Mouse (Mus musculus) midbrain, embryonic 10.5 days (tissue): Measurements from ENCODE around the gene H1f0. TPM values are rescaled to one million over a fixed set of nuclear protein-coding genes. Genes with fewer than 3 reads are reported as not detected.

Experiments used
- DNase-seq: peaks from one replicate; pipeline ENCODE4 v3.0.0-alpha.2; 2017; ENCODE audit warnings: low spot score
- H3K27ac ChIP-seq: fragments of 300-500 bp; sonication (generic); replicated peaks from 2 replicates; pipeline ENCODE4 v1.5.1; 2016; ENCODE audit warnings: mild to moderate bottlenecking
- H3K27me3 ChIP-seq: fragments of 300-500 bp; sonication (generic); 2 replicates; pipeline ENCODE4 v1.6.1; 2016; ENCODE audit warnings: low read depth, mild to moderate bottlenecking; ENCODE audit not compliant: poor library complexity, severe bottlenecking
- H3K36me3 ChIP-seq: fragments of 300-500 bp; sonication (generic); 2 replicates; pipeline ENCODE4 v1.6.1; 2016; ENCODE audit warnings: mild to moderate bottlenecking, moderate library complexity
- H3K4me1 ChIP-seq: fragments of 300-500 bp; sonication (generic); 2 replicates; pipeline ENCODE4 v1.6.1; 2016
- H3K4me3 ChIP-seq: fragments of 300-500 bp; sonication (generic); 2 replicates; pipeline ENCODE4 v1.5.1; 2016; ENCODE audit warnings: mild to moderate bottlenecking, moderate library complexity
- H3K9me3 ChIP-seq: fragments of 300-500 bp; sonication (generic); replicated peaks from 2 replicates; pipeline ENCODE4 v1.6.1; 2016; ENCODE audit warnings: mild to moderate bottlenecking
- WGBS: fragments of 180-500 bp; shearing (Covaris S2); methylation state at CpG from one replicate; pipeline ENCODE4 v1.1.7; 2016; 5-methylcytosine and 5-hydroxymethylcytosine counted together
- polyA plus RNA-seq: library from polyadenylated mRNA; unstranded; fragments of >200 nt; fragmentation: Nextera tagmentation; extraction: Ambion mirVana; gene quantifications from 2 replicates; pipeline ENCODE4 v1.2.1, GENCODE M21; 2016

The H1f0 gene
- polyA plus RNA-seq, 1 experiment from 2014 or later, result 421 TPM

DNA sequence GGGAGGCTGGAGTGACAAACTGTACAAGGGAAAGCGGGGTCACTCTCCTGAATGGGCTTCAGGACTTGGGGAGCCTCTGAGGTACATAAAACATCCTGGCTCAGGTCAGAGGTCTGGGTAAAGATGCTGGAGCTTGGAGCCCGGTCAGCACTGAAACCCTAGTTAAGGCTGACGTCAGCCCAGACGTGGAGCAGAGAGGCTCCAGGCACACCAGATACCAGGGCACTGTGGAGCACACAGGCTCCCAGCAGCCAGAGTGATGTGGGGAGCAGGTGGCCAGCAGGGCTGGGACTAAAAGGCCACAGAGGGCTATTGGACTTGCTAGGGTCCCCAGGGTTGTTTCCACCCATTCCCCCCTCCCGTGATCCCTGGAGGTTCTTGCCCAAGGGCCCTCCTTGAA lies 18.5 kb upstream of the H1f0 start:
- WGBS, result 68% methylated on average over 5 of the region's 5 CpGs
- H3K27me3 ChIP-seq, result no peaks in the 10 kb centered on the region
- no peak for DNase-seq
- H3K4me3 ChIP-seq, result no peak overlapping the region
- peak overlapping the region; percentile 38 for H3K27ac ChIP-seq
- H3K4me1 ChIP-seq, result peaks cover 28% of the 10 kb centered on the region
- no peaks in the 10 kb centered on the region for H3K9me3 ChIP-seq
- peaks cover 28% of the 10 kb centered on the region for H3K36me3 ChIP-seq

DNA sequence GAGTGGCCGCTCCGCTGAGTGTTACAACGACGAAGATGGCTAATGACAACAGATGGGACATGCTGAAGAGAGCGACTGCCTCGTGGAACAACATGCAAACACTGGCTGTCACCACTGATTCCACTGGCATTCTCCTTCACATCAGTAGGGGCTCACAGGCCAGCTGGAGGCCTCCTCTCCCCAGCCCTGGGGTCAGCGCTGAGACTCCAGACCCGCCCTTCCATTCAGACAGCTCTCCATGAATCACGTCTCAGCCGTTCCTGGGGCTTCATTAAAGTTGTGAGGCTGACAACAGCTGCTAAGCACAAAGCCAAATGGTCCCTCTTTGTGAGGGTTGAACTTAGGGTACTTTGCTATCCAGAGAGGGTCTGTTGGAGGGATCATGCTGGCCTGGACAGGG lies 16.7 kb upstream of the H1f0 start:
- peaks cover 10% of the 10 kb centered on the region for H3K36me3 ChIP-seq
- no peak for DNase-seq
- H3K27me3 ChIP-seq, result no peaks in the 10 kb centered on the region
- H3K9me3 ChIP-seq, result no peaks in the 10 kb centered on the region
- H3K4me1 ChIP-seq, result peaks cover 28% of the 10 kb centered on the region
- WGBS, result 63% methylated on average over 10 of the region's 10 CpGs
- no peak overlapping the region for H3K4me3 ChIP-seq
- no peak overlapping the region; the same call in 1 of the 2 replicates for H3K27ac ChIP-seq

DNA sequence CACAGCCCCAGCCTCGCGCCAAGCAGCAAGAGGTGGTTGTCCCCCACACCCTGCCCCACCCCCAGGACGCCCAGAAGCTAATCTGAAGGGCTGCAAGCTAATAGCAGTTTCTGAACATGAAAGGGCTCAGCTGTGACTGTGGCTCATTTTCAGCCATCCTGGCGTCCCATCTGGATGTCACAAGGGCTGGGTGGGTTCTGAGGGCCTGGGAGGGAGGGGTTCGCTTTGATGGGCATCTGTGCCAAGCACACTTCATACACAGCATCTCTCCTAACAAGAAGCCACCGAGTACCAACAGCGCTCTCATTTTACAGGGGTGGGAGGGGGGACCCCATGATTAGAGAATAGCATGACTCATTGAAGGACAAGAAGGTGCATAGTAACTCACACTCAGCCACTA lies 14.9 kb upstream of the H1f0 start:
- WGBS, result 80% methylated on average over 7 of the region's 7 CpGs
- Histone ChIP-seq H3K27me3 (no peaks in the 10 kb centered on the region), H3K27ac (no peak overlapping the region; the same call in 1 of the 2 replicates), H3K4me3 (no peak overlapping the region), H3K36me3 (no peaks in the 10 kb centered on the region), H3K9me3 (no peaks in the 10 kb centered on the region), H3K4me1 (peaks cover 28% of the 10 kb centered on the region)
- no peak for DNase-seq

DNA sequence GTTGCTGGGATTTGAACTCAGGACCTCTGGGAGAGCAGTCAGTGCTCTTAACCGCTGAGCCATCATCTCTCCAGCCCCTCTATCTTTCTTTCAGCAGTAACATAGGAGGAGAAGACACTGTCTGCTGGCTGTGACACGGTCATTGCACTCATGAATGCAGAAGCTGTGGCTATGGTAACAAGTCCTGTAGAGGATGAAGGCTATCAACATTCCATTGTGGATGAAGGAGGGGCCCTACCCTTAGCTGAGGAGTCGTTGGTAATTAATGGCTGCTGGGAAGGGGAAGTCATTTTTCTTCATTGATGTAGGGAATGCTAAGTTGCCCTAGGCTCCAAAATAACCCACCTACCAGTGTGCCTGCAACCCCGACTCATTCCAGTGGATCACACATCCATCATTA lies 10.1 kb upstream of the H1f0 start:
- no peaks in the 10 kb centered on the region for H3K36me3 ChIP-seq
- H3K9me3 ChIP-seq, result no peaks in the 10 kb centered on the region
- H3K27me3 ChIP-seq, result no peaks in the 10 kb centered on the region
- peaks cover 9% of the 10 kb centered on the region; the same call in 1 of the 2 replicates for H3K4me1 ChIP-seq
- H3K27ac ChIP-seq, result no peak overlapping the region
- no peak overlapping the region for H3K4me3 ChIP-seq
- WGBS, result 62% methylated on average over 4 of the region's 4 CpGs
- no peak for DNase-seq

DNA sequence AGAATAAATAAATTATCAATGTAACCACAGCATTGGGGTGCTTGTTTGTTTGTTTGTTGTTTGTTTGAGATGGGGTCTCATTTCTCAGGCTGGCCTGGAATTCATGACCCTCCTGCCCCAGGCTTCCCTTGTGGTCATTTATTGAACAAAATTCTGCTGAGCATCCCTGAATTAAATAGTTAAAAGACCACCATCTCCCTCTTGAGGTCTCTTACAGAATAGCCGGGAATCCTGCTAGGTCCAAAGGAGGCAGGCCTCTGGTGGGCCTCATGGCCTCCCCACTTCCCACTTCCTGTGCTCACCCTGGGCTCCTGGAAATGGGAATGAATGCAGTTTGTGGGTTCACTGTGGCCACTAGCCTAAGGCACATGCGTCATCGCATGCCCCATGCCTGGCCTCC lies 9.4 kb upstream of the H1f0 start:
- Histone ChIP-seq H3K27me3 (peaks cover 6% of the 10 kb centered on the region; the same call in 1 of the 2 replicates), H3K4me3 (no peak overlapping the region), H3K36me3 (no peaks in the 10 kb centered on the region), H3K4me1 (0 out of 2 replicates have a peak, but pooled peaks cover 6% of the 10 kb centered on the region), H3K9me3 (no peaks in the 10 kb centered on the region), H3K27ac (no peak overlapping the region)
- 70% methylated on average over 3 of the region's 3 CpGs for WGBS
- no peak for DNase-seq

DNA sequence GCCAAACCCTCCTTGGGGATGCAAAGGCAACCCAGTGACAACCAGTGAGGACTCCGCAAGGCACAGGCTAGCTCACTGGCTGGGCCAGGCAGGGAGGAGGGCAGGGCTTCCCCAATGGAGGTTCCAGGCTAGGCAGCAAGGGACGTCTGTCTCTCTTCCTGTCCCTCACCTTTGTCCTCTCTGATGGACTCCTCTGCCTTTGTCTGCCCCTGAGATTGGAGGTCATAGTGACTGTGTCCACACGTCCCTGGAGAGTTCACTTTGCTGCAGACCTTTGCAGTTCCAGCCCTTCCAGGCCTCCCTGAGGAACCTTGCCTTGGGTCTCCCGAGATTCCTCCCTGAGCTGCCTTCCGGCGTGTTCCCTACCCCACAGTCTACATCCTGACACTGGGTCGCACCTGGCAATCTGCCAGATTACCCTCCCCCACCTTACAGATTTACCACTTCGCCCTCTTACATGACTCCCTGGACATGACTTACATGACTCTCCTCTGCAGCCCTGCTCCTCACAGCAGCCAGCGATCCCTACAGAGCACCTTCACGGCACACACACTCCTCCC lies 5.5 kb upstream of the H1f0 start:
- WGBS, result 76% methylated on average over 10 of the region's 10 CpGs
- Histone ChIP-seq H3K9me3 (no peaks in the 10 kb centered on the region), H3K36me3 (no peaks in the 10 kb centered on the region), H3K4me3 (no peak overlapping the region), H3K4me1 (peaks cover 31% of the 10 kb centered on the region), H3K27ac (0 out of 2 replicates have a peak overlapping the region, but pooled peaks have one; percentile 18), H3K27me3 (peaks cover 40% of the 10 kb centered on the region)
- DNase-seq, result no peak

DNA sequence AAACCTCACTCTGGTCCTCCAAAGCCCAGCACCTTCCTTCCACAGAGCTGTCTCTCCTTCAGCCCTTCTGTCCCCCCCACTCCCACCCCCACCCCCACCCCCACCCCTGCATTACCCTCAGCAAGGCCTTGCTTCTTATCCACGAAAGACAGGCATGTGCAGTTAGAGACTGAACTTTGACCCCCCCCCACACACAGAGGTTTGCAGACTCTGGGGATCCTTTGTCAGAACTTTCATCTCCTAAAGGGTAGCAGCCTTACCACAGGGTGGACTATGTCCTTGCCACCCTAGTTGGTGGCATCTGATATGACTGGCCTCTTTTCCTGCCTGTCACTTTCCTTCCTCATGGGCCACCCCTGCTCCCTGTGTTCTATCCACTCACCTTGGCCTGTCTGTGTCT lies 4.9 kb upstream of the H1f0 start:
- H3K9me3 ChIP-seq, result no peaks in the 10 kb centered on the region
- H3K36me3 ChIP-seq, result no peaks in the 10 kb centered on the region
- 78% methylated on average over 1 of the region's 1 CpGs for WGBS
- no peak overlapping the region for H3K4me3 ChIP-seq
- peaks cover 36% of the 10 kb centered on the region for H3K4me1 ChIP-seq
- H3K27ac ChIP-seq, result no peak overlapping the region
- peaks cover 40% of the 10 kb centered on the region for H3K27me3 ChIP-seq
- no peak for DNase-seq

DNA sequence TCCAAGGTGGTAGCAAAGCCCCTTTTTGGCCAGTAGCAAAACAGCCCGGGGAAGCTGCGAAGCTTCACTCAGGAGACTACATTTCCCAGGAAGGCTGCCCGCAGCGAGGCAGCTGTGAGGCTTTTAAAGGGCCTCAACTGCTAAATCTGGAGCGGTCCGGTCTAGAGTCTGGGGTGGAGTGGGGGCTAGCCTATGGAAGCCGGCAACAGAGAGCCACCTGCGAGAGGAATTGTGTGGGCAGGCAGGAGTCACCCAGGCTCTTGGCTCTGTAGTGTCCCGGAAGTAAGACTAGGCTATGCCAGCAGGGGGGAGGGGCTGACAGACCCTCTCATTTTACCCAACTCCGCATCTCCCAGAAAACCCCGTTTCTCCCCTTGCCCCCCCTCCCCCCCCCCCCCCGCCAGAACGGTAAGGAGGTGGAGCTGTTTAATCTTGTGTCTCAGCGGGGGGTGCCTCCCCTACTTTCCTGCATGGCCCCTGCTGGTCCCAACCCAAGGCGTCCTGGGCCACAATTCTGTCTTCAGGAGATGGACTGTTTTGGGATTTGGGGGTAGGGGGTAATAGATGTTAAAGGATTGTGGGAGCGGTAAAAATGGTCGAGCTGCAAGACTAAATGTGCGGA lies 2.5 kb upstream of the H1f0 start:
- no peaks in the 10 kb centered on the region for H3K9me3 ChIP-seq
- peaks cover 40% of the 10 kb centered on the region for H3K27me3 ChIP-seq
- DNase-seq, result no peak
- WGBS, result 6% methylated on average over 18 of the region's 18 CpGs
- no peaks in the 10 kb centered on the region for H3K36me3 ChIP-seq
- peak overlapping the region; percentile 42 for H3K4me3 ChIP-seq
- peak overlapping the region; percentile 69 for H3K27ac ChIP-seq
- H3K4me1 ChIP-seq, result peaks cover 56% of the 10 kb centered on the region

DNA sequence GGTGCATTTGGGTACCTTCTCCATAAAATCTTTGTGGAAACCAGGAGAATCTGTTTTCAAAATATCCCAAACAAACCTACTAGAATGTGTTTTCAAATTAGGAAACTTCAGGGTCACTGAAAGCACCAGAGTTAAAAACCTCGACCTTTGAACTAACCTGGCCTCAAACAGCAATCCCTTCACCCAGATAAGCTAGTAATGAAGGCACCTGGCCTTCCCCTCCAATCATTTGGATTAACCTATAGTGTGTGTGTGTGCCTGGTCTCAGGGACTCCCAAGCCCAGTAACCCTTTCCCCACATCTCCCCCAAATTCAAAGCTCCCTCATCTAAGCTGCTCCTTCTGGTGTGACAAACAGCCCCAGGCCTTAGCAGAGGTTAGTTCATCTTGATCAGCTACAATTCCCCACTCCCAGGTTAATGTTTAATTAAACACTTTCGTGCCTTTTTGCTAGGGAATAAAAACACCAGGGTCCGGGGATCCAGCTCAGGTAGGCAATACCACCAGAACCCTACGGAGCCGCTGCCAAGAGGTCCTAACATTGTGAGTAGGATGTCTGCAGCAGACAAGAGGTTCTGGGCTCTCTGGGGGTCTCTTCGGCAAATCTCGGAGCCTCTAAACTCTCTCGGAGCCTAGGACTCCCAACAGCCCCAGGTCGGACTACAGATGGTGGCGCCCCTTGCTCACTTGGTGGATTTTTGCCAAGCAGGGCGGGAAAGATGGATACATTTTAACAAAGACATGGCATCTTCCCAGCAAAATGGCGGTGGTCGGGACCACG lies 1.5 kb upstream of the H1f0 start:
- WGBS, result 48% methylated on average over 14 of the region's 14 CpGs
- peaks cover 40% of the 10 kb centered on the region for H3K27me3 ChIP-seq
- H3K27ac ChIP-seq, result peak overlapping the region; percentile 100
- peak overlapping the region; percentile 85 for H3K4me3 ChIP-seq
- H3K4me1 ChIP-seq, result peaks cover 65% of the 10 kb centered on the region
- no peaks in the 10 kb centered on the region for H3K9me3 ChIP-seq
- DNase-seq, result no peak
- no peaks in the 10 kb centered on the region for H3K36me3 ChIP-seq

DNA sequence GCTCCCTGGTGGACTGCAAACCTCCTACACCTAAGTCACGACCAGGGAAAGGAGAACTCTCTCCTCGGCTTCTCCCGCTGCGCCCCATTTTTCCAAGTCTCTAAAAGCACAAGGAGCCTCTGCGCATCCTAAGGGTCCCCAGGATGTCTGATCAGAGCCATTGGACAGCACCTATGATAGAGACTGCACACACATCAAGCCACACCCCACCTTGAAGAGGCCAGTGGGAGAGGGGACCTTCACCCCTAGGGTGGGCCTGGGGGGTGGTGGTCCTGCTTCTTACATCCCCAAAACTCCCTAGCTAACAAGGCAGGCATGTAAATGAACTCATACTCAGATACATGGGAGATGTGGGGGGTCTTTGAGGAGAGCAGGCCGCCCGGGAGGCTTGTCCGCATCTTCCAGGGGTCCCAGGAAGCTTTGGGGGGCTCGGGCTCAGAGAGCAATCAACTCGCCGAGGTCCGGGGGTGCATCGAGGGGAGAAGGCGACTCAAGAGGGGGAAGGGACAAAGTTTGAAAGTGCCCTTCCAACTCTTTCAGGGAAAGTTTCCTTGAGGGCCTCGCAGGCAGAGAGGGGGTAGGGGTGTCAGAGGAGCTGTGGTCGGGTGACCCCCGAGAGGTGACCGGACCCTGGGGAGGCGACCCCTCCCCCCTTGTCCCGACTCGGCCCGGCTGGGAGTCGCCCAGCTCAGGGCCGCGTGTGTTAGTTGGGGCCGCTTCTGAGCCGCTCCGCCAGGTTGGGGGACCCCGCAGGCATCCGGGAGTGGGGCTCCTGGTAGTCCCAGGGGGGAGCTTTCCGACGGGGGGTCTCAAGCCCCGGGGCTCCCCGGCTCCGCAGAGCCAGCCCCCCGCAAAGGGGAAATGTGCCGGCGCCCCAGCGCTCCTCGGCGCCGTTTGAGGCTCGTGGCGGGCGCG lies 702 bp upstream of the H1f0 start:
- Histone ChIP-seq H3K4me3 (peak overlapping the region; percentile 85), H3K4me1 (peaks cover 65% of the 10 kb centered on the region), H3K27me3 (peaks cover 40% of the 10 kb centered on the region), H3K27ac (peak overlapping the region; percentile 100), H3K9me3 (no peaks in the 10 kb centered on the region), H3K36me3 (no peaks in the 10 kb centered on the region)
- DNase-seq, result peak; percentile 55
- 6% methylated on average over 46 of the region's 46 CpGs for WGBS

DNA sequence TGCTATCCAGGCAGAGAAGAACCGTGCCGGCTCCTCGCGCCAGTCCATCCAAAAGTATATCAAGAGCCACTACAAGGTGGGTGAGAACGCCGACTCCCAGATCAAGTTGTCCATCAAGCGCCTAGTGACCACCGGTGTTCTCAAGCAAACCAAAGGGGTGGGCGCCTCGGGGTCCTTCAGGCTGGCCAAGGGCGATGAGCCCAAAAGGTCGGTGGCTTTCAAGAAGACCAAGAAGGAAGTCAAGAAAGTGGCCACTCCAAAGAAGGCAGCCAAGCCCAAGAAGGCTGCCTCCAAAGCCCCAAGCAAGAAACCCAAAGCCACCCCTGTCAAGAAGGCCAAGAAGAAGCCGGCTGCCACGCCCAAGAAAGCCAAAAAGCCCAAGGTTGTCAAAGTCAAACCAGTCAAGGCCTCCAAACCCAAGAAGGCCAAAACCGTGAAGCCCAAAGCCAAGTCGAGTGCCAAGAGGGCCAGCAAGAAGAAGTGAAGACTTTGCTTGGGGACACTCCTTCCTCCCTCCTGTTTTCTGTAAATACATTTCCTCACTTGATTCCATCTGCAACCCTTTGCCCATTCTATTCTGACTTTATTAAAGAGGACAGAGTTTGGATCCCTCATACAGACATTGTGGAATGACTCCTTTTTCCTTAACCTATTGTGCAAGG lies 704 bp downstream of the H1f0 start:
- Histone ChIP-seq H3K4me1 (peaks cover 59% of the 10 kb centered on the region), H3K9me3 (no peaks in the 10 kb centered on the region), H3K36me3 (no peaks in the 10 kb centered on the region), H3K4me3 (peak overlapping the region; percentile 85), H3K27me3 (peaks cover 34% of the 10 kb centered on the region), H3K27ac (peak overlapping the region; percentile 100)
- WGBS, result 34% methylated on average over 16 of the region's 16 CpGs
- DNase-seq, result no peak
